Mouse (Mus musculus) hematopoietic stem cell, adult 5-6 weeks (primary cell): ENCODE measurements at regions not wholly inside any gene's neighbourhood (a gene's known extent, or its start where the extent isn't known, plus 50 kb on each side); places are given as distances from the start of the nearest gene placed in this dataset.

Source experiments
- ATAC-seq, 2 experiments: fragments of 125-278 bp in 1 of 2; replicated peaks in 1 of 2; 2 replicates each; pipeline ENCODE4 v1.8.0; 2016 to 2017; ENCODE audit warnings: inconsistent platforms in 2 of 2, mild to moderate bottlenecking in 2 of 2, moderate number of reproducible peaks in 2 of 2, low read depth in 1 of 2, moderate TSS enrichment in 1 of 2; ENCODE audit not compliant: low FRiP score in 2 of 2, poor library complexity in 2 of 2, severe bottlenecking in 2 of 2, insufficient read depth in 1 of 2, low TSS enrichment in 1 of 2

DNA sequence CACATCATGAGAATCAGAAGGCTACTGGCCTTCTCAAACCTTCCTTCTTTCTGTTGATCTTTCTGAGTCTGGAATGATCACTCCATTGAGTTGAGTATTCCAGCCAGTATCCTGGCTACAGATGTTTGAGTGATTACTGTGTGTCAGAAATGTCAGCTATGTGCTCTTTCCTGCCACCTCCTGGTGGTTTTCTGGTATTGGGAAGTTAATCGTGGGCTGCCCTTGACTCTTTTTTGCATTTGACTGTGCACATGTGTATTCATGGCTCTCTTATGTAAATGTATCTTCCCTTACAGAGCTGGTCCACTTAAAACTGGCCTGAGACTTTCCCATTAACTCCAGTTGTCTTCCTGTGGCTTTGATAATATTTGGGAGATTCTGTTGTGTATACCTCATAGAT is 86.6 kb upstream of the Vmn1r26 start:
- ATAC-seq: peak in 1 of 2 experiments; percentile 32; a peak in 1 of 4 replicates
